Mouse (Mus musculus) embryonic stem cell, embryonic (primary cell): ENCODE data around the gene Spty2d1.

ENCODE experiments used
- CTCF ChIA-PET, 4 experiments: fragments of 300-600 bp in 2 of 4; fragments of 350-600 bp in 2 of 4; sonication (Branson Sonifier 250); formaldehyde crosslinking; loops; one replicate each; lab custom pipeline; 2022; ENCODE audit warnings: inconsistent platforms in 2 of 4; lab: Charles Lee
- POLR2A ChIA-PET, 4 experiments: fragments of 300-600 bp in 2 of 4; fragments of 350-600 bp in 2 of 4; sonication (Branson Sonifier 250); formaldehyde crosslinking; loops; one replicate each; lab custom pipeline; 2022; ENCODE audit warnings: antibody characterized with exemption in 4 of 4, inconsistent platforms in 1 of 4; lab: Charles Lee

The Spty2d1 gene

DNA sequence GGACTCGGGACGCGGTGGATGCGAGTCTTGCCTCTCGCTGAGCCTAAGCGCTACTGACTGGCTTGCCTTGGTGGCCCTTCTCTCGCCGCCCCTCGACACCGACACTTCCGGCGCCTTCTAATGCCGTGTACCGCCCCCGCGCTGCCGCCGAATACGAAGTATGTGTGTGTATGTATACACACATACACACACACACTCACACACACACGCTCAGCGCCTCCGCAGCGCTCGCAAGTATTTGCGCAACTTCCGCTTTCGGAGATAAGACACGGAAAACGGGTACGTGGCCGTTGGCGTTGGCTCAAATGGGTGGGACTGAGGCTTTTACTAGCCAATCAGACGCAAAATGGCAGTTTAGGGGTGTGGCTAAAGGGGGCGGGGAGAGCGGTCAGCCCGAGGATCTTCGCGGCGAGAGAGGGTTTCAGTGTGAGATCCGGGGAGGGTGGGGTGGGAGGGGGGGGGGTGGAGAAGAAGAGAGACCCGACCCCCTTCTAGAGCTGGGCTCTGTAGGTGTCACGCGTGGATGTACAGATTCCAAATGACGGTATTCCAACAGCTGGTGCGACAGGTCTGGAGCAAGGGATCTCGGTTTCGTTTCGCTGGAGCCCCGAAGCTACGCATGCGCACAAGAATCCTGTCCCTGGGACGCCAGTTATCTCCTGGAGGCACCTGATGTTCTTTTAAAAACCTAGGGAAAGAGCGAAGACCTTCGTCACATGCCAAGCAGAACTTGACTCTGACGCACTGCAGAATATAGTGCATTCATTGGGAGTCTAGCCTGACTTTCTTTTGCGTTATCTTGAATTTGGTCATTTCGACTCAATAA lies at the start of gene Spty2d1:
Spty2d1 (minus strand) TSS at position 244 of the 826 bp plus-strand sequence.
- ChIA-PET POLR2A (interaction anchor here in 3 of 4 experiments (0.6 to 2.0 kb wide), 20 partner anchors 8 to 1463 kb away, joined by 3 to 6 read pairs (median 3); partner anchors contain the start of genes Uevld (in 2 of the 3), Gtf2h1 (in 1 of the 3), Hps5 (in 1 of the 3) and Tmem86a (in 1 of the 3)), CTCF (interaction anchor here in 2 of 4 experiments (0.8 to 1.4 kb wide), 5 partner anchors 9 to 142 kb away, joined by 3 to 5 read pairs (median 4); no protein-coding TSS in a partner anchor)

DNA sequence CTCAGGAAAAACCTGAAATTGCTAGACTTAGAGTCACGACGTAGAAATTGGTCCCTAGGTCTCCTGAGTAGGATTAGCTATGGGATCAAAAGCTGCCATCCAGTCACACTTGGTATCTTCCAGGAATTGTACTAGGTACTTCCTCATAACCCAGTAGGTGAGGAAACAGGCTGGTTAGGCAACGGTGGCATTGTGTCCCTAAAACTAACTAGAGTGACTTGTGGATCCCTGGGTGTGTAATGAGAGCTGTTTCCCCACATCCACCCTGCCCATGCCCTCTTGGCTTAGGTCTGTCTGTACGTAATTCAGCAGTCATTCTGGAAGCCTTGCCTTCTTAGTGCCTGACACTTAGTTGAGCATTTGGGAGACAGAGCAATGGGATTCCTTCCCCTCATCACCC lies 48.1 kb upstream of the Spty2d1 start:
- POLR2A ChIA-PET, result no interaction called here
- CTCF ChIA-PET, result interaction anchor here in 1 of 4 experiments (1.6 kb wide), 1 partner anchor 21 kb away, joined by 6 read pairs; no protein-coding TSS in a partner anchor

DNA sequence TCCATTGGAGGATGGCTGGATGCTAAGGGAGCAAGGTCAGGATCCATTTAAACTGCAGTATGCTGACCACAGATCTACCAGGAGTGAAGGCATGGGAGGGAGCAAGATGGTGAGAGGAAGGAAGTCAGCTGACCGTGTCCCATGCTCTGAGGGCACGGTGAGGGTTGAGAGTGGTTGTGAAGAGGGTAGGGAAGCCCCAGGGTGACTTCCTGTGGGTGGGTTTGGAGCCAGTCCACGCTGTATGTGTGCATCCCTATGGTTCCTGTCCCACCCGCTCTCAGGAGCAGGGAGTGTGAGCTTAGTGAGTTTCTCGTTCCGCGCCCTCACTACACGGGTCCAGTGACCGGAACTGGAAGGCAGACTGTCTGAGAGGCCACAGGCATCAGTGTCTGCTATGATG lies 47.5 kb upstream of the Spty2d1 start:
- CTCF ChIA-PET, result interaction anchor here in 2 of 4 experiments (0.7 to 1.6 kb wide), 2 partner anchors 13 to 22 kb away, joined by 4 to 6 read pairs; no protein-coding TSS in a partner anchor

DNA sequence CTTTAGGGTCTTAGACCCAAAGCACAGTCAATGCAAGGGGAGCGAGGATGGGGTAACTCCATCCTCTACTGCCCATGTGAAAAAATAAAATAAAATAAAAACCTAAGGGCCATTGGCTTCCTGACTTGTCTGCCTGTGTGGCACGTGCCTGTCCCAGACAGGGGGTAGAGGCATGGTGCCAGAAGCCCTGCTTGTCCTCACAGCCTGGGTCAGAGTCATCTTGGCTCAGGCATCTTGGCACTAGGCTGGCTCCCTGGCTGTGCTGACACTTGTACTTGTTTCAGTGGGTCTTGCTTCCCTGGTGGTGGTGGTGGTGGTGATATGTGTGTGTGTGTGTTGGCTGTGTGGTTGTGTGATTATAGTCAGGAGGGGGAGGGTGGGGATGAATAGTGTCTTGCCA lies 46.5 kb upstream of the Spty2d1 start:
- CTCF ChIA-PET, result interaction anchor here in 1 of 4 experiments (1.2 kb wide), 1 partner anchor 23 kb away, joined by 3 read pairs; no protein-coding TSS in a partner anchor
- POLR2A ChIA-PET, result no interaction called here

More for the DNA sequence above, 47.5 kb upstream of the Spty2d1 start:
- POLR2A ChIA-PET, result interaction anchor here in 1 of 4 experiments (0.6 kb wide), 1 partner anchor 285 kb away, joined by 6 read pairs; no protein-coding TSS in a partner anchor

DNA sequence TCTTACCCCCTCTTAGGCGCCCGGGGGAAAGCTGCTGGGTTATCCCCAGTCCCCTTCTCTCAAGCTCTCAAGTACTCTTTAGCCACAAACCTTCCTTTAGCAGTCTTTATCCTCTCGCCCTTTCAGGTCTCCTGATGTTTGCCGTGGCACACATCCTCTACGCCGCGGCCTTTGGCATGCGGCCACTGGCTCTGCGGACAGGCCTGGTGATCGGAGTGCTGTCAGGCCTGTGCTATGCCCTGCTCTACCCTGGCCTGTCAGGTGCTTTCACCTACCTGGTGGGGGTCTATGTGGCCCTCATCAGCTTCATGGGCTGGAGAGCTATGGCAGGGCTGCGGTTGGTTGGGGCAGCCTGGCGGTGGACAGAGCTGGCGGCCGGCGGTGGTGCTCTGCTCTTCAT lies 45.1 kb upstream of the Spty2d1 start:
- POLR2A ChIA-PET, result no interaction called here
- CTCF ChIA-PET, result interaction anchor here in 1 of 4 experiments (1.1 kb wide), 1 partner anchor 24 kb away, joined by 3 read pairs; no protein-coding TSS in a partner anchor

DNA sequence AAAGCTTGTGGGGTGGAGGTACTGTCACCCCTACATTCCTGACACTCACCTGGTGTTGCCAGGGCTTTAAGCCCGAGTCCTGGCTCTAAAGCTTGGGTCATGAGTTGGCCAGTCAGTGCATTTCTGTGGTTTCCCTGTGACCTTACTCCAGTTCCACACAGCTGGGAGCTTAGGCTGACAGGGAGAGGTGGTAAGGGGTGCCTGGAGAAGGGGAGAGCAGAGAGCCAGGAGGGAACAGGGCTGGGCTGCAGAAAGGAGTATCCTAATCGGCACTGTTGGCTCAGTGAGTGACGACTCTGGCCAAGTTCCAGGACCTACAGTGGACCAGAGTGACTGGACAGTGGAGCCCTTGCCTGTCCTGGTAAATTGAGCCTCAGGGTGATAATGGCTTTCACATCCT lies 44.1 kb upstream of the Spty2d1 start:
- ChIA-PET CTCF (interaction anchor here in 3 of 4 experiments (0.6 to 1.9 kb wide), 3 partner anchors 25 kb away, joined by 3 to 7 read pairs (median 5); no protein-coding TSS in a partner anchor), POLR2A (no interaction called here)

DNA sequence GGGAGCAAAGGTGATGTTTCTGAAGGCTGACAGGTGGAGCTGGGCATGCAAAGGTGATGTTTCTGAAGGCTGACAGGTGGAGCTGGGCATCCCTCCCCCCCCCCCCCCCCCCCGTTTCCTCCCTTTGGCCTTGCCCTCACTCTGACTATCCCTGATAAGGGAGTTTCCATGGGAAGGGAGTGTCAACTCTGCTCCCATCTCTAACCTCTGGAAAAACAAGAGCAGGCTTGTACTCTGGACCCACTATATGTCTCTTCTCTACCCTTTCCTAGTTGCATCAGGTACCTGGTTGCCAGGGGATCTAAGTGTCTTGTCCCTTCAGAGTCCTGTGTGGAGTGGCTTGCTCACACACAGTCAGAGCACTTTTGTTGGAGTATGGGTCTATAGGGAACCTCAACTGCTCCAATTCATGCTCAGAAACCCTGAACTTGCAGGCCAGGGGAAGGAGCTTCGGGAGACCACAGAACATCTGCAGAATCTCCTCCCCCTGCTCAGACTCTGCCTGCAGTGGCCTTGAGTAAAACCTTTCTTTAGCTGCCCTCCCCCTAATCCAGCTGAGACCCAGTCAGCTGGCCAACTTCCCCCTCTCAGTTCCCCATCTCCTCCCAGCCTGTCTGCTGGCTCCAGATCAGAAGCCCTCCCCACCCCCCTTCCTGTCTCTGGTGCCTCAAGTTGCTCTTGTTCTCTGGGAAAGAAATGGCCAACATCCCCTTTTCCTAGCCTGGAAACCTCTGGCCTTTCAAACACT lies 43.4 kb upstream of the Spty2d1 start:
- POLR2A ChIA-PET, result interaction anchor here in 2 of 4 experiments (0.8 to 1.8 kb wide), 2 partner anchors 57 to 93 kb away, joined by 3 to 7 read pairs; partner anchors contain the start of gene Uevld (in 1 of the 2)
- CTCF ChIA-PET, result interaction anchor here (0.6 to 1.9 kb wide), 4 partner anchors 25 to 26 kb away, joined by 3 to 7 read pairs (median 4); no protein-coding TSS in a partner anchor

DNA sequence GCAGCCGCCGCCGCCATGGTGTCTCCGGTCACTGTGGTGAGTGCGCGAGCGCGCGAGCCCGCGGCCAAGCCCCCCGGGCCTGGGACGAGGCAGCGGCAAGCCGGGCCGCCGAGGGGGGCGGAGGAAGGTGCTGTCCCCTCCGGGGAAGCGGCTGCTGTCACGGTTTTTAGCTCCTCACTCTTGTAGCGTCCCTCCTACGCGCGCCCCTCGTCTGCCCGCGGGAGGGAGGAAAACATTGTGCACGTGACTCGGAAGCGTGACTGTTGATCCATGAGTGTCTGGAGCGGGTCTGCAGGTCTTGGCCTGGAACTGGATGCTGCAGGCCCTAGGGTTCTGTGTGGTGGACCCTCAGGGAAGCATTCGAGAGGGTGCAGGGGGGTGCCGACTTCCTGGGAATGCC lies 42.6 kb upstream of the Spty2d1 start:
- CTCF ChIA-PET, result interaction anchor here (0.6 to 1.9 kb wide), 5 partner anchors 26 to 28 kb away, joined by 3 to 7 read pairs (median 3); no protein-coding TSS in a partner anchor
- POLR2A ChIA-PET, result interaction anchor here in 3 of 4 experiments (0.5 to 1.8 kb wide), 5 partner anchors 23 to 1250 kb away, joined by 3 to 7 read pairs (median 4); partner anchors contain the start of genes Spty2d1 (in 1 of the 3) and Uevld (in 1 of the 3)

DNA sequence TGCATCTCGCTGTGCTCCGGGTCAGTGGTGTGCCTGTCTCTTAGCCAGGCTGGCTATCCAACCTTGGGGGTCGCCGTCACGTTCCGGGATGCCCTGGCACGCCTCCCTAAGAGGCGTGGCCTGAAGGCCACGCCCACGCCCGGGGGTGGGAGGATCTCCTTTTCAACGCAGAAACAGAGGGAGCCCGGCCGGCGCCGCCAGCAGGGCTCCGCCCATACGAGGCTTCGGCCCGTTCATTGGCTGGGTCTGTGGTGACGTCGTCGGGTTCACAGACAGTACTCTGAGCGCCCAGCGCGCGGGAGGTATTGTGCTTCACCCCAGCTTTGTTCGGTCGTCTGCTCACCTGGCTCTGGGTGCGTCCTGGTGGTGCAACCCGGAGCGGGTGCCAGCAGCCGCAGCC lies 42.2 kb upstream of the Spty2d1 start, which contains the start of gene Tmem86a:
Tmem86a (plus strand) TSS at position 236 of the 400 bp plus-strand sequence.
- CTCF ChIA-PET, result interaction anchor here in 3 of 4 experiments (0.6 to 1.2 kb wide), 4 partner anchors 27 to 28 kb away, joined by 3 to 4 read pairs (median 3); no protein-coding TSS in a partner anchor
- POLR2A ChIA-PET, result interaction anchor here in 3 of 4 experiments (0.5 to 1.8 kb wide), 6 partner anchors 23 to 1249 kb away, joined by 3 to 7 read pairs (median 4); partner anchors contain the start of genes Spty2d1 (in 1 of the 3) and Uevld (in 1 of the 3)

DNA sequence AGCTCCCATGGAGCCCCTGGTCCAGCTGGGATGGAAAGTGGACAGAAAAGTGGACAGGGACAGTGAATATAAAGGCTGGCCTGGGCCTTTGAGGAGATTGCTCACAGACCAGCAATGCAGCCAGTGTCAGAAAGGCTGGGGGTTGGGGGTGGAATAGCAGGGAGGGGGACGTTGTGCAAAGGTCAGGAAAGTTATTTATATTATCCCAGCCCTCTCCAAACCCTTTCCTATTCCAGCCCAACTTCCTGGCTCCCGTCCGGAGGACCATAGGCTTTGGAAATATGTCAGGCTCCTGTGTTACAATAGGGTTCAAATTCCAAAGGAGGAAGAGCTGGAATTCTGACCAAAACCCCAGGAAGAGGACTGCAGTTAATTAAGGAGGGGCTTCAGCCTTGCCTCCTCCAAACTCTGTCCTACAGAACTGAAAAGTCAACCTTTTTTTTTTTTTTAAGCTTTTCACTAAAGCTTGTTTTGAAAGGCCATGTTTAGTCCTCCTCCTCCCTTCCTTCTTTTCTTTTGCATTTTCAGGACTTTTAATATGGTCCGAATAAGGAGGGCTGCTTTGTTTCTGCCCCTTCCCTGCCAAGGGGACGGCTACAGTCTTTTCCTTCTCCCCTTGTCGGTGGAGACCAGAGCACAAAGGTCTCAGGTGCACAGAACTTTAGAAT lies 34.7 kb upstream of the Spty2d1 start:
- ChIA-PET CTCF (interaction anchor here in 2 of 4 experiments (0.6 to 0.7 kb wide), 2 partner anchors 13 to 650 kb away, joined by 3 to 4 read pairs; no protein-coding TSS in a partner anchor), POLR2A (no interaction called here)

DNA sequence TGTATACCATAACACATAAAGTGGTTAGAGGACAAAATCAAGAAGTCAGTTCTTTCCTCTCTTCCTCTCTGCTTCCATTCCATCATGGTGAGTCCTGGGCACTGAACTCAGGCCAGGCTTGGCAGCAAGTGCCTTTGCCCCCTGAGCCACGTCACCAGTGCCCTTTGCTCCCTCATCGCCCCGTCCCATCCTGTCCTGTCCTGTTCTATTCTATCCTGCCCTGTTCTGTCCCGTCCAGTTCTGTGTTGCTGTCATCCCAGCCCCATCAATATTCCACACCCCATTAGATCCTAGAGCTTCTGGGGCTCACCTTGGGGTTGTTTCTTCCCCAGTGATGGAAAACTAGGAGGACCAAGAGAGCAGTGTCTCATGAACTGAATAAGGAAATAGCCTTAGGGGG lies 33.9 kb upstream of the Spty2d1 start:
- ChIA-PET POLR2A (no interaction called here), CTCF (no interaction called here)

DNA sequence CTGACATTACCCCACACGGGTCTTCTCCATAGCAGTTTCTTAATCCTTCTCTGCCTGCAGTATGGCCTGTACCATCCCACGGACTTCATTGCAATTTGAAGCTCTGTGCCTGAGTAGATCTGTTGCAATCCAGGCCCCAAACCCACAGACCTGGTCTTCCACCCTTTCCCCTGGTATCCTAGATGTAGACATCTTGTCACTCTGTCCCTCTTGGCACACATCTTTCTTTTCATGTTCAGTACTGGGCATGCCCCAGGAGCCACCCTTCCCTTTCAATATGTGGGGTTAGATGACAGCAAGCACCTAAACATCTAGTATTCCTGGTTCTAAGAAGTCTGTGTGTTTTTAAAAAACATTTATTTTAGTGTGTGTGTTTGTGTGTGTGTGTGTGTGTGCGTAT lies 33.5 kb upstream of the Spty2d1 start:
- POLR2A ChIA-PET, result no interaction called here
- CTCF ChIA-PET, result no interaction called here

DNA sequence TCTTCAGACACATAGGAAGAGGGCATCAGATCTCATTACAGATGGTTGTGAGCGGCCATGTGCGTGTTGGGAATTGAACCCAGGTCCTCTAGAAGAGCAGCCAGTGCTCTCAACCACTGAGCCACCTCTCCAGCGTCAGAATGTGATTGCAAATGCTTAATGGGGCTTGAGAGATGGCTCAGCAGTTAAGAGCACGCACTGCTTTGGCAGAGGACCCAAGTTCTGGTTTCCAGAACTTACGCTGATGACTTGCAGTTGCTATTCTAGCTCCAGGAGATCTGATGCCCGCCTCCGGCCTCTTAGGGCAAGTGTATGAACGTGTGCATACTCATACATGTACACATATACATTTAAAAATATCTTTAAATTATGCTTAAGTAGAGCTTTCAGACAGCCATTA lies 27.2 kb upstream of the Spty2d1 start:
- CTCF ChIA-PET, result interaction anchor here in 1 of 4 experiments (1.0 kb wide), 1 partner anchor 42 kb away, joined by 3 read pairs; no protein-coding TSS in a partner anchor
- POLR2A ChIA-PET, result no interaction called here

DNA sequence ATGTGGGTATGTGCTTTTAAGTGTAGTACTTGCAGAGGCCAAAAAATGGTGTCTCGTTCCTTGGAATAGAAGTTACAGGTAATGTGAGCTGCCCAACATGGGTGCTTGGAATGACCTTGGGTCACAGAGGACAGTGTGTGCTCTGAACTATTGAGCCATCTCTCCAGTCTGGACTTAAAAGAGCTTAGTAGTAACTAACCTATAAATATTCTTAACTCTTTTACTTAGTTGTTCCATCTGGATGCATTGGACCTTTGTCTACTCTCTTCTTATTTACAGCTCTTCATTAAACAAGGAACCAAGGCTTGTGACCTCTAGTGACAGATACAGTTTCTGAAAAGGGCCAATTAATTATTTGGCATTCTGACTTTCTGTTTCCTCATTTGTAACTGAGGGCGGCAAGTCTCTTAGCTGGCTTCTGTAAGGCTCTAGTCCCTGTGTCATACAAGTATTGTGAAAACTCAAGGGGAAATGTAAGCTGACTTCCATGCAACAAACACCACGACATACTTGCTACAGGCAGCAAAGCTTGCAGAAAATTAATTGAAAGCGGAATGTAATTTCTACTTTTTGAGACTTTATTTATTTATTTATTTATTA lies 26.7 kb upstream of the Spty2d1 start:
- CTCF ChIA-PET, result interaction anchor here in 1 of 4 experiments (0.7 kb wide), 1 partner anchor 111 kb away, joined by 3 read pairs; no protein-coding TSS in a partner anchor
- POLR2A ChIA-PET, result no interaction called here

DNA sequence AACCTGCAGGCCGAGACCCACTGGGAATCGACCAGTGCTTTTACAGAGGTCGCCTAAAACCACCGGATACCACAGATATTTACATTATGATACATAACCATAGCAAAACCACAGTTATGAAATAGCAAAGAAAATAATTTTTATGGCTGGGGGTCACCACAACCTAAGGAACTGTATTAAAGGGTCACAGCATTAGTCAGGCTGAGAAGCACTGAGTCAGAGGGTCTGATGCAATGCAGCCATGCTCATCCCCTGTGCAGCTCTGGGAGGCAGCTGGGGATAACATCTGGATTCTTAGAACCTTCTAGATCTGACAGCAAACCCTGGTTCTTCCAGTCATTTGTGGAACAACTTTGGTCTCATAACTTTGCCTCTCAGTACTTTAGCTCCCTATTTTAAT lies 23.2 kb upstream of the Spty2d1 start:
- POLR2A ChIA-PET, result no interaction called here
- CTCF ChIA-PET, result no interaction called here

DNA sequence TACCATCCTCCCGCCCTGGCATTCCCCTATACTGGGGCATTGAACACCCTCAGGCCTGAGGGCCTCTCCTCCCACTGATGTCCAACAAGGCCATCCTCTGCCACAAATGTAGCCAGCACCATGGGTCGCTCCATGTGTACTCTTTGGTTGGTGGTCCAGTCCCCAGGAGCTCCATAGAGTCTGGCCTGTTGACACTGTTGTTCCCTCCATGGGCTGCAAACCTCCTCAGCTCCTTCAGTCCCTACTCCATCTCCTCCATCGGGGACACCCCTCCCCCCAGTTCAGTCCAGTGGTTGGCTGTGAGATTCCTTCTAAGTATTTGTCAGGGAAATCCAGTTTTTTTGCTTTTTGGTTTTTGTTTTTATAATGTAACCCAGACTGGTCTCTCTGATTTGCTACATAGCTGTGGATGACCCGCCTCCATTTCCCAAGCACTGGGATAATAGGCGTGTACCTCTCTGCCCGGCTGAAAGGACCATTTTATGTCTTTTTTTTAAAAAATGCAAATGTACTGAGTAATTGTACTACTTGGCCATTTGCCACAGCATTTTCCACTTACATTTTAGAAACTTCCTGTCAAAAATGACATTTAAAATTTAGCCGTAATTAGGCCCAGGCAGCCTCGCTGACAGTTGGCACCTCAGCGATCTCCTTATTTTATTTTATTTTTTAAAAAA lies 22.4 kb upstream of the Spty2d1 start:
- ChIA-PET CTCF (no interaction called here), POLR2A (no interaction called here)

DNA sequence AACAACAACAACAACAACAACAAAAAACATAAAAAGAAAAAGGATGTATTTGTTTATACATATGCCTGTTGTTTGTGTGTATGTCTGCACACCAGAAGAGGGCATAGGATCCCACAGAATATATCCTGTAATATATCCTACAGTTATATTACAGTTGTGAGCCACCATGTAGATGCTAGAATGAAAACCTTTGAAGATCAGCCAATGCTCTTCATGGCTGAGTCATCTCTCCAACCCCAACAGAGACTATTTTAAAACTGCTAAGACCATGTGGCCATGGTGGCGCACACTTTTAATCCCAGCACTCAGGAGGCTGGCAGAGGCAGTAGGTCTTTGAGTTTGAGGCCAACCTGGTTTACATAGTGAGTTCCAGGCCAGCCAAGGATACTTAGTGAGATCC lies 19.3 kb upstream of the Spty2d1 start:
- ChIA-PET POLR2A (no interaction called here), CTCF (no interaction called here)
